Mouse (Mus musculus) liver, embryonic 14.5 days (tissue): Measurements from ENCODE around the gene Fgfr2. TPM values are rescaled to one million over a fixed set of nuclear protein-coding genes. Genes with fewer than 3 reads are reported as not detected.

Source experiments
- ATAC-seq: fragments of 200-750 bp; cut with Nextera tagmentation; 2 replicates; pipeline ENCODE4 v1.8.0; 2017; ENCODE audit warnings: moderate number of reproducible peaks, mild to moderate bottlenecking, moderate library complexity; ENCODE audit not compliant: insufficient read depth
- DNase-seq, 3 experiments: peaks; one replicate each; pipeline ENCODE4 v3.0.0-alpha.2; 2012 to 2013; ENCODE audit warnings: low read depth in 3 of 3, low spot score in 3 of 3
- H3K27ac ChIP-seq: fragments of 300-500 bp; sonication (generic); 2 replicates; pipeline ENCODE4 v1.5.1; 2014; ENCODE audit warnings: moderate library complexity, mild to moderate bottlenecking, control low read depth, inconsistent platforms
- H3K27me3 ChIP-seq: fragments of 300-500 bp; sonication (generic); 2 replicates; pipeline ENCODE4 v1.6.1; 2014; ENCODE audit warnings: mild to moderate bottlenecking, low read length, moderate library complexity; ENCODE audit not compliant: control insufficient read depth, insufficient read depth
- H3K36me3 ChIP-seq: fragments of 300-500 bp; sonication (generic); replicated peaks from 2 replicates; pipeline ENCODE4 v1.6.1; 2014; ENCODE audit warnings: low read depth; ENCODE audit not compliant: control insufficient read depth, insufficient read depth
- H3K4me1 ChIP-seq, 2 experiments: fragments of 200-500 bp in 1 of 2; fragments of 300-500 bp in 1 of 2; sonication (generic) in 1 of 2; replicated peaks; 2 replicates each; pipeline ENCODE4 v1.6.1; 2012 to 2014; ENCODE audit warnings: antibody characterized with exemption in 1 of 2, inconsistent platforms in 1 of 2, low read length in 1 of 2; ENCODE audit not compliant: control insufficient read depth in 2 of 2, insufficient read depth in 2 of 2
- H3K4me2 ChIP-seq: fragments of 300-500 bp; sonication (generic); 2 replicates; pipeline ENCODE4 v1.6.1; 2014; ENCODE audit warnings: low read depth, mild to moderate bottlenecking, control low read depth, moderate library complexity
- H3K4me3 ChIP-seq, 2 experiments: fragments of 200-500 bp in 1 of 2; fragments of 300-500 bp in 1 of 2; sonication (generic) in 1 of 2; 2 replicates each; pipeline ENCODE4 v1.5.1; 2012 to 2014; ENCODE audit warnings: low read depth in 2 of 2, low read length in 2 of 2, mild to moderate bottlenecking in 2 of 2, control low read depth in 1 of 2, inconsistent platforms in 1 of 2, moderate library complexity in 1 of 2; ENCODE audit not compliant: insufficient read depth in 1 of 2
- H3K9ac ChIP-seq: fragments of 300-500 bp; sonication (generic); replicated peaks from 2 replicates; pipeline ENCODE4 v1.6.1; 2014; ENCODE audit warnings: mild to moderate bottlenecking, control low read depth, moderate library complexity
- H3K9me3 ChIP-seq: fragments of 300-500 bp; sonication (generic); 2 replicates; pipeline ENCODE4 v1.6.1; 2016; ENCODE audit warnings: low read length, mixed read lengths; ENCODE audit not compliant: control insufficient read depth
- CTCF ChIP-seq: IDR thresholded peaks from 2 replicates; pipeline ENCODE4 v1.5.1; 2016; ENCODE audit warnings: antibody characterized with exemption, low read depth, control low read depth
- EP300 ChIP-seq: IDR thresholded peaks from 2 replicates; pipeline ENCODE4 v1.6.1; 2016; ENCODE audit warnings: antibody characterized with exemption, low read depth
- WGBS: fragments of 180-500 bp; shearing (Covaris S2); extraction: QIAGEN DNeasy Blood & Tissue Kit; methylation state at CpG from one replicate; pipeline ENCODE4 v1.1.7; 2014; ENCODE audit not compliant: insufficient replicate concordance; 5-methylcytosine and 5-hydroxymethylcytosine counted together
- polyA plus RNA-seq, 2 experiments: library from polyadenylated mRNA; depleted of rRNA in 1 of 2; stranded (reverse) in 1 of 2; unstranded in 1 of 2; fragments of >200 nt; fragmentation: Nextera tagmentation in 1 of 2; extraction: Ambion mirVana in 1 of 2; gene quantifications; 2 replicates each; pipeline versions ENCODE4 v1.2.1 to v1.2.3; 2012 to 2014

The Fgfr2 gene
- polyA plus RNA-seq, 2 experiments, result 7.9 to 8.8 TPM

DNA sequence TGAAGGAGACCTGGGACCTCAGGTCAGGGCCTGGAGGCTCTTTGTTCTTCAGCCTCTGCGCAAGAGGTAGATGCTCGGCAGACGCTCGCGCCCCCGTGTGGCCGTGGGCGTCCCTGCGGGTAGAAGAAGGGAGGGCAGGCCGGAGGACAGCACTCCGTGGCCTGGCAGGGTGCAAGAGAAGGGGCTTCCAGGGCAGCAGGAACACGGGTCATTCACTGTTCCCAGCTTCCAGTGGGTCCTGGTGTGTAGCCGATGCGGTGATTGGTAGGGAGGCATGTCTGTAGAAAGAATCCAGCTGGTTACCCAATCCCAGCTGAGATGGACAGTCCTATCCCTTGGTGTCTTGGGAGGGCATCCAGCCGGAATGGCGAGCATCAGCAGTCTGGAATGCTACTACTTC, 2849.9 kb downstream of the Fgfr2 start:
- Histone ChIP-seq H3K9me3 (no peaks in the 10 kb centered on the region), H3K27me3 (no peaks in the 10 kb centered on the region), H3K4me1 (no peaks in the 10 kb centered on the region), H3K9ac (no peak overlapping the region), H3K4me2 (no peak overlapping the region), H3K27ac (no peak overlapping the region), H3K4me3 (no peak overlapping the region), H3K36me3 (no peaks in the 10 kb centered on the region)
- ATAC-seq (no peak), DNase-seq (no peak)
- 11% methylated on average over 16 of the region's 16 CpGs for WGBS
- peak; percentile 91 for TF ChIP-seq CTCF
- no peak for TF ChIP-seq EP300

DNA sequence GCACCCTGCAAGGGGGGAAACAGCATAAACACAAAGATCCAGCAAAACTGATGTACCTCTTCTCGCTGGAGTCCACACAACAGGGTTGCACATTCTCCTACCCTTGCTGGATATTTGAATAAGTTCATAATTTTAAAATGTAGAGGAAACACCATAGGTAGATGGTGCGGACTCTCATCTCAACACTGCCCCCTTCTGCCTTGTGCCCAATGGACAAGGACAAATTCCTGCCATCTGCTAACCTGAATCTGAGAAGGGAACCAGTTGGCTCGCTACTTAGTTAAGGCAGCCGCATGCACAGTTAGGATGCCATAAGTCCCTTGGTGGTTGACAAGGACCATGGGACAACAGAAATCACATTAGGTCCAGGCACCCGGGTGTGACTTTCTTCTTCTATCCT, 2852.3 kb downstream of the Fgfr2 start:
- Histone ChIP-seq H3K4me2 (no peak overlapping the region), H3K4me1 (no peaks in the 10 kb centered on the region), H3K4me3 (no peak overlapping the region), H3K36me3 (no peaks in the 10 kb centered on the region), H3K9me3 (no peaks in the 10 kb centered on the region), H3K27ac (no peak overlapping the region), H3K9ac (no peak overlapping the region), H3K27me3 (peaks cover 16% of the 10 kb centered on the region)
- WGBS, result 66% methylated on average over 5 of the region's 5 CpGs
- TF ChIP-seq CTCF (no peak), EP300 (no peak)
- ATAC-seq, result no peak
- DNase-seq, result no peak

DNA sequence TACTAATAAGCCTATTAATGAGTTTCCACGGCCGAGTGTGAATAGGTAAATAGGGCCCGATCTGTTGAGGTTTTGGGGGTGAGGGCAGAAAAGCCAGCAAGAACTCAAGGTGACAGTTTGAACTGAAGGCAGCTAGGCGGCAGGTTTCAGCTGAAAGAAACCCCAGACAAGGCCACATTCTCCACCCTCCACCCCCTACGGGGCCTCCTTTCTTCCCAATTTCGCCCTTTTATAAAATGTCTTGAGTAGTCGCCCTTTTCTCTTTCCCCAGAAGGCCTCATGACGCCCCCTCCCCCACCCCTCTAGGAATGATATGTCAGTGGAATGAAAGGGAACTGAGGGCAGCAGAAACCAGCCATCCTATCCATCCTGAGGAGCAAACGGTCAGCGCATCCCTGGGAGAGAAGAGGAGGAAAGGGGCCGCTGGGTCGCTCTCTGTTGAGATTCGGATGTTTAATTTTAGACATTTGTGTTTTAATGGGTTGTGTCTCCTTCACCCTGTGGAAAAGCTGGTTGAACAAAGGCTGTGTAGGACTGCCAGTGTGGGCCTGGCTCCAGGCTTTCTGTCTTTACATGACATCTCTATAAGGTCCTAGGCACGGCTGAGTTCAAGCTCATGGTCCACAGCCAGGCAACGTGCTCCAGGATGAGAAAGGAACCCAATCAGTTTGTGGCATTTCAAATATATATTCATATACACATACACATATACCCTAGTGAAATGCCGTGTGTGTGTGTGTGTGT, 2853.9 kb downstream of the Fgfr2 start:
- H3K27me3 ChIP-seq, result peaks cover 31% of the 10 kb centered on the region
- DNase-seq (no peak), ATAC-seq (no peak)
- no peaks in the 10 kb centered on the region for H3K4me1 ChIP-seq
- TF ChIP-seq EP300 (no peak), CTCF (no peak)
- H3K4me2 ChIP-seq, result no peak overlapping the region
- H3K4me3 ChIP-seq, result no peak overlapping the region
- no peaks in the 10 kb centered on the region for H3K9me3 ChIP-seq
- H3K36me3 ChIP-seq, result no peaks in the 10 kb centered on the region
- no peak overlapping the region for H3K9ac ChIP-seq
- H3K27ac ChIP-seq, result no peak overlapping the region
- WGBS, result 49% methylated on average over 16 of the region's 16 CpGs

DNA sequence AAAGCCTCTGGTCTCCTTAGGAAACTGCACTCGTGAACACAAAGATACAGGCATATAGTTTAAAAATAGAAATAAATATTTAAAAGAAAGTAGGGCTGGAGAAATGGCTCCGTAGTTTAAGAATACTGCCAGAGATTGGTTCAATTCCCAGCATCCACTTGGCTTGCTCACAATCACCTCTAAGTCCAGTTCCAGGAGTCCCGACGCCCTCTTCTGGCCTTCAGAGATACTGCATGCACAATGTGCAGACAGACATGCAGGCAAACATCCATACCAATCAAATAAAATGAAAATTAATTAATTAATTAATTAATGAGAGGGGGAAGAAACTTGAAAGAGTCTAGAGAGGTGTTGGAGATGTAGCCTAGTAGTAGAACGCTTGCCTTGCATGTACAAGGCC, 2856.1 kb downstream of the Fgfr2 start:
- H3K9ac ChIP-seq, result no peak overlapping the region
- no peak overlapping the region for H3K27ac ChIP-seq
- no peaks in the 10 kb centered on the region for H3K9me3 ChIP-seq
- H3K36me3 ChIP-seq, result no peaks in the 10 kb centered on the region
- TF ChIP-seq EP300 (no peak), CTCF (peak; percentile 51)
- no peaks in the 10 kb centered on the region for H3K4me1 ChIP-seq
- 24% methylated on average over 5 of the region's 5 CpGs for WGBS
- peaks cover 36% of the 10 kb centered on the region for H3K27me3 ChIP-seq
- H3K4me2 ChIP-seq, result no peak overlapping the region
- ATAC-seq (no peak), DNase-seq (no peak)
- H3K4me3 ChIP-seq, result no peak overlapping the region

DNA sequence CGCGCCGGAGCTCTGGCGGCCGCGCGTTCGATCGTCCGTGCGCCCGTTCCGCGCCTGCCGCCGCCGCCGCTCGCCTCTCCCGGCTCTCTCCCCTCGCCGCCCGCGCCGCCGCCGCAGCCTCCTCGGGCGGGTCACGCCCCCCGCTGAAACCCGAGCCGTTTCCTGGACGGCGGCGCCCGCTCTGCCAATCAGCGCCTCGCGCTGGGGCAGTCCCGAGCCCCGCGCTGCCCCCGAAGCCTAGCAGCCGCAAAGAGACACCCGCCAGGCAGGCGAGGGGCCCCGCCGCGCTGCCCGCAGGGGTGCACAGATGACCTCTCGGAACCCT, 2857.0 kb downstream of the Fgfr2 start:
- H3K36me3 ChIP-seq, result no peaks in the 10 kb centered on the region
- under 1% methylated on average over 45 of the region's 52 CpGs for WGBS
- ATAC-seq, result peak; percentile 74
- no peak for TF ChIP-seq EP300
- no peak for TF ChIP-seq CTCF
- H3K9me3 ChIP-seq, result no peaks in the 10 kb centered on the region
- peak overlapping the region; percentile 49 for H3K4me2 ChIP-seq
- H3K9ac ChIP-seq, result no peak overlapping the region
- peak overlapping the region; percentile 48 to 55 for H3K4me3 ChIP-seq
- no peak overlapping the region for H3K27ac ChIP-seq
- H3K4me1 ChIP-seq, result no peaks in the 10 kb centered on the region
- peak; percentile 11 to 17 (median 11) for DNase-seq
- peaks cover 36% of the 10 kb centered on the region for H3K27me3 ChIP-seq
